Mouse (Mus musculus): ENCODE data around the gene Emilin3. TPM values are rescaled to one million over a fixed set of nuclear protein-coding genes. Genes with fewer than 3 reads are reported as not detected.

The Emilin3 gene
- polyA plus RNA-seq, 1 experiment: 6.4 TPM

DNA sequence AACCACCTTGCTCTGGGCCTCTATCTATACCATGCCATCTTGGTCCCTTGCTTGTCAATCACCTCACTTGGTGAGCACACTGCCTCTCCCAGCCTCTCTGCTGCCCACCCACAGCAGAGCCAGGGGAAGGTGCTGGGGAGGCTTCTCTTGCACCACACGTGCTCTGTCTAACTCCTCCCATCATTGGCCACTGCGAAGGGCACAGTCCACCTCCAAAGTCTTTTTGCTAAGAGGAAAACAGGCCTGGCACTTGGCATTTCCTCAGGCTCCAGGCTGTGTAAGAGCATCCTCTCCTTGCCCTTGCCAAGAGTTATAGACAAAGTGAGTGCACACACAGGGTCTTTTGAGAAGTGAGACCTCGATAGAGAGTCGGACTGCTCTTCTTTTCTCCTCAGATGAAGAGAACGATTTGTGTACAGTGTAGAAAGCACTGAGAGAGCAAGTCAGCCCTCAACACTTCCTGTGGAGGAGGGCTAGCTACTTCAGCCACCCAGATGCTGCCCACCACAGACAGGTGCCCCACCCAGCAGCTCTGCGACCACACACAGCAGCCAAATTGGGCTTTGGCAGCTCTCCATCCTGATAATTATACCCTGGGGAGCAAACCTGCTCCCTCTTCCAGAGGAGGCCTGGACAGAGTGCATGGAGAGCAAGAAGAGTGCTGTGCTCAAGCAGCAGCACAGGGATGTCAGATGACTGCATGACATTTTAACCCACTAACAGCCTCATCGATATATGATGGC, 41.2 kb upstream of the Emilin3 start:
- Histone ChIP-seq H3K4me3 (replicated peaks; ENCODE audit: insufficient read depth, low read depth, low read length) (no peak overlapping the region), H3K27me3 (ENCODE audit: control insufficient read depth, insufficient read depth, low read length) (no peaks in the 10 kb centered on the region), H3K27ac (ENCODE audit: insufficient read depth, low read length) (no peak overlapping the region), H3K4me1 (ENCODE audit: control insufficient read depth, insufficient read depth, low read length) (peaks cover 2% of the 10 kb centered on the region; the same call in 1 of the 2 replicates)
- TF ChIP-seq POLR2A (IDR thresholded peaks at IDR 0.05; ENCODE audit: borderline replicate concordance, insufficient read depth, low read length): no peak
- TF ChIP-seq CTCF (IDR thresholded peaks at IDR 0.05; ENCODE audit: borderline replicate concordance, insufficient read depth, low read depth, low read length): no peak
- 25% methylated on average over 7 of the region's 7 CpGs for WGBS
- no peak for DNase-seq

DNA sequence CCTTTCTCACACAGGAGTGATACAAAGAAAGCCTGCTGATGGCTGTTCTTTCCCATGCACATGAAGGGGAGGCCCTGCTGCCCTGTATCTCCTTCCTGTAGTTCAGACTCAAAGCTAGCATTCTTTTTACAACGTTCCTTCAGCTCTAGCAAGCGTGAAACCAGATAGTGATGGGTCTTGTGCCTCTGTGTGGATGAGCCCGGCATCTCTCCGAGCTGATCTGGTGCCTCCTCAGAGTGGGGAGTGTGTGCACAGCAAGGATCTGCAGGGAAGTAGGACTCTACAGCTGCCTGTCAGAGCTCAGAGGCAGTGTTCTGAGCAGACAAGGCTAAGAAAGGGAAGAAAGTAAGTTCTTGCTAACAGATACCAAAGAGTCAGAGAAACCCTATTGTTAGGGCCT, 39.5 kb upstream of the Emilin3 start:
- Histone ChIP-seq H3K4me3 (replicated peaks; ENCODE audit: insufficient read depth, low read depth, low read length) (no peak overlapping the region), H3K4me1 (ENCODE audit: control insufficient read depth, insufficient read depth, low read length) (peaks cover 2% of the 10 kb centered on the region; the same call in 1 of the 2 replicates), H3K27me3 (ENCODE audit: control insufficient read depth, insufficient read depth, low read length) (no peaks in the 10 kb centered on the region), H3K27ac (ENCODE audit: insufficient read depth, low read length) (no peak overlapping the region)
- 73% methylated on average over 4 of the region's 4 CpGs for WGBS
- DNase-seq: no peak
- TF ChIP-seq POLR2A (IDR thresholded peaks at IDR 0.05; ENCODE audit: borderline replicate concordance, insufficient read depth, low read length) (no peak), CTCF (IDR thresholded peaks at IDR 0.05; ENCODE audit: borderline replicate concordance, insufficient read depth, low read depth, low read length) (no peak)

DNA sequence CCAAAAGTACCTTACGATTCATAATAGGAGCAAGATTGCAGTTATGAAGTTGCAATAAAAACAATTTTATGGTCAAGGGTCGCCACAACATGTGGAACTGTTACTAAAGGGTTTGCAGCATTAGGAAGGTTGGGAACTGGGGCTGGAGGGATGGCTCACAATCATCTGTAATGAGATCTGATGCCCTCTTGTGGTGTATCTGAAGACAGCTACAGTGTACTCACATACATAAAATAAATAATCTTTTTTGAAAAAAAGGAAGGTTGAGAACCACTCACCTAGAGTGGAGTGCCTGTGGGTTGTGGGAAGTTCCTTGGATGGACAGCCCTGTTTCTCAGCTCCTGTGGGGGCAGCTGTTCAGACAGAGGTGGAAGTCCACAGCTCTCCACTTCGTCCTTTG, 30.3 kb upstream of the Emilin3 start:
- Histone ChIP-seq H3K27ac (ENCODE audit: insufficient read depth, low read length) (no peak overlapping the region), H3K4me3 (replicated peaks; ENCODE audit: insufficient read depth, low read depth, low read length) (no peak overlapping the region), H3K27me3 (ENCODE audit: control insufficient read depth, insufficient read depth, low read length) (no peaks in the 10 kb centered on the region), H3K4me1 (ENCODE audit: control insufficient read depth, insufficient read depth, low read length) (peaks cover 17% of the 10 kb centered on the region)
- no peak for TF ChIP-seq POLR2A (IDR thresholded peaks at IDR 0.05; ENCODE audit: borderline replicate concordance, insufficient read depth, low read length)
- peak; percentile 43; the same call in 1 of the 2 replicates for TF ChIP-seq CTCF (IDR thresholded peaks at IDR 0.05; ENCODE audit: borderline replicate concordance, insufficient read depth, low read depth, low read length)
- no peak for DNase-seq
- WGBS: 71% methylated on average over 3 of the region's 3 CpGs

DNA sequence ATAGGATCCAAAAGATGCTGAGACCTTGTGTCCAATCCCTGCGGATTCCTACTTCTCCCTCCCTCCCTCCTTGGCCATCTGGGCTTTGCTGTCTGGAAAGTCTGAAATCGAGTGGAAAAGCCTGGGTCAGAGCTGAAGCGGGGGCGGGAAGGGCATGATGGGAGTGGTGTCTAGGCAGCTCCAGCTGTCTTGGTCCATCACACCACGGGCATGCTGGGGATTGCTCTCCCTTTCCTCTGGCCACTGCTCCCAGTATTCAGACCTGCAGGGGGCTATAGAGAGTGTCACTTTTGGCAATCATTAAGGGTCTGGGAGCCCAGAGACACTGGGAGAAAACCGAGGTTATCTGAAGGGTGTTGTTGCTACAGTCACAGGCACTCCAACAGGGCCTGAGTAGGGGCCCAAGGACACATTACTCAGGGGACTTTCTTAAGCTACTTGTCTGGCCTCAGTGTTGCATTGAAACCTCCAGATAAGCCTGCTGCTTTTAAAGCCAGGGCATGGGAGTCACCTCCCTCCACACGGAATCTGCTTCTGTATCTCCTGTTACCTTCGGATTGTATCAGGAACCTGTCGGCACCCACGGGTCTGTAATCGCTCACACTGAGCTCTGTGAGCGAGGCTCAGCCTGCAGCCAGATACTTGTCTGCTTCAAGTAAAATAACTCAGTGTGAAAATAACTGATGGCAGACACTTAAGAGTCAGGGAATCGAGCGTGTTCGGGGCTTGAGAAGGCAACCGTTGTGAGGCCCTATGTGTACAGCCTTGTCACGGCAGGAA, 29.0 kb upstream of the Emilin3 start:
- DNase-seq: peak in 1 of 2 experiments; percentile 40
- no peaks in the 10 kb centered on the region for H3K27me3 ChIP-seq (ENCODE audit: control insufficient read depth, insufficient read depth, low read length)
- no peak overlapping the region for H3K4me3 ChIP-seq (replicated peaks; ENCODE audit: insufficient read depth, low read depth, low read length)
- H3K27ac ChIP-seq (ENCODE audit: insufficient read depth, low read length): no peak overlapping the region; the same call in 1 of the 2 replicates
- peaks cover 17% of the 10 kb centered on the region for H3K4me1 ChIP-seq (ENCODE audit: control insufficient read depth, insufficient read depth, low read length)
- TF ChIP-seq CTCF (IDR thresholded peaks at IDR 0.05; ENCODE audit: borderline replicate concordance, insufficient read depth, low read depth, low read length): no peak
- TF ChIP-seq POLR2A (IDR thresholded peaks at IDR 0.05; ENCODE audit: borderline replicate concordance, insufficient read depth, low read length): no peak
- WGBS: 47% methylated on average over 17 of the region's 17 CpGs

DNA sequence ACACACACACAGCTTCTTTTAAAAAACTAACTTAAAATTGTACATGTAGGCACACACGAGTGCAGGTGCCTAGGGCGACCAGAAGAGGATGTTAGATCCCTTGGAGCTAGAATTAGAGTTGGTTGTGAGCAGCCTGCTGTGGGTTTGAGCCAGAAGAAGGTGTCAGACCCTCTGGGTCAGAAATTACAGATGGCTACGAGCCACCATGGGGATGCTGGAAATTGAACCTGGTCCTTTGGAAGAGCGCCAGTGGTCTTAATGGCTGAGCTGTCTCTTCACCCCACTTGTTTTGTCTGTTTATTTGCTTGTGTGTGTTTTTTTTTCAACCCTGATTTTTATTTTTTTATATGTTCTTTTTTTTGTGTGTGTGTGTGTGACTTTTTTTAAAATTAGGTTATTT, 22.3 kb upstream of the Emilin3 start:
- WGBS: 63% methylated on average over 4 of the region's 4 CpGs
- no peak overlapping the region for H3K4me3 ChIP-seq (replicated peaks; ENCODE audit: insufficient read depth, low read depth, low read length)
- no peaks in the 10 kb centered on the region for H3K27me3 ChIP-seq (ENCODE audit: control insufficient read depth, insufficient read depth, low read length)
- no peak for DNase-seq
- TF ChIP-seq CTCF (IDR thresholded peaks at IDR 0.05; ENCODE audit: borderline replicate concordance, insufficient read depth, low read depth, low read length): no peak
- TF ChIP-seq POLR2A (IDR thresholded peaks at IDR 0.05; ENCODE audit: borderline replicate concordance, insufficient read depth, low read length): no peak
- no peaks in the 10 kb centered on the region for H3K4me1 ChIP-seq (ENCODE audit: control insufficient read depth, insufficient read depth, low read length)
- no peak overlapping the region for H3K27ac ChIP-seq (ENCODE audit: insufficient read depth, low read length)

DNA sequence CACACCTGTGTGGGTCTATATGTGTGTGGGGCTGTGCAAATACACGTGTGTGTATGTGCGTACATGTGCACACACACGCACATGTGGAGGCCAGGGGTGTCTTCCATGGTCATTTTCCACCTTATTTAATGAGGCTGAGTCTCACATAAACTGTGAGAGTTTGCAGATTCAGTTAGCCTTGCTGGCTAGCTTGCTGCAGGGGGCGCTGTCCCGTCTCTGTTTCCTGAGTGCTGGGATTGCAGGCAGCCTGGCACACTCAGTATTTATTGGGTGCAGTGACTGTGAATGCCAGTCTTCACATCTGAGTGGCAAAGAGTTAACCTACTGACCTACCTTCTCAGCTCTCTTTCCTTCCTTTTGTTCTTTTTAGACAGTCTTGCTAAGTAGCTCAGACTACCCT, 21.8 kb upstream of the Emilin3 start:
- no peak; the same call in 1 of the 2 replicates for TF ChIP-seq CTCF (IDR thresholded peaks at IDR 0.05; ENCODE audit: borderline replicate concordance, insufficient read depth, low read depth, low read length)
- no peak for TF ChIP-seq POLR2A (IDR thresholded peaks at IDR 0.05; ENCODE audit: borderline replicate concordance, insufficient read depth, low read length)
- Histone ChIP-seq H3K27ac (ENCODE audit: insufficient read depth, low read length) (no peak overlapping the region), H3K4me1 (ENCODE audit: control insufficient read depth, insufficient read depth, low read length) (no peaks in the 10 kb centered on the region), H3K4me3 (replicated peaks; ENCODE audit: insufficient read depth, low read depth, low read length) (no peak overlapping the region), H3K27me3 (ENCODE audit: control insufficient read depth, insufficient read depth, low read length) (no peaks in the 10 kb centered on the region)
- no peak for DNase-seq
- 76% methylated on average over 5 of the region's 5 CpGs for WGBS

DNA sequence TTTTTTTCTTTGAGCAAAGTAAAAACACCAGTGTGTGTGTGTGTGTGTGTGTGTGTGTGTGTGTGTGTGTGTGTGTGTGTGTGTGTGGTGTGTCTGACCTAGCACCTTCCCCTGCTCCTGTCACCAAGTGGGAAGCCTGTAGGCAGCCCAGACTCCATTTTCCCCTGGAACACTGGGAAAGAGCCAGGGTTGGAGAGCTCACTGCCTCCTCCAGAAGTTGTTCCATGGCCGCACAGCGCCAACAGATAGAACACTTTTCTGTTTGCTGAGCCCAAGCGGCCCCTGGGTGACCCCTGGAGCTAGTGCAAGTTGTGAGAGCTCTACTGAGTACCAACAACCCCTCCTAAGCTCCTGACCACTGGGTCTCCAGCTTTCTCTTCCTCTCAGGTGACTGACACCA, 20.9 kb upstream of the Emilin3 start:
- Histone ChIP-seq H3K4me1 (ENCODE audit: control insufficient read depth, insufficient read depth, low read length) (no peaks in the 10 kb centered on the region), H3K27me3 (ENCODE audit: control insufficient read depth, insufficient read depth, low read length) (no peaks in the 10 kb centered on the region), H3K27ac (ENCODE audit: insufficient read depth, low read length) (no peak overlapping the region), H3K4me3 (replicated peaks; ENCODE audit: insufficient read depth, low read depth, low read length) (no peak overlapping the region)
- 86% methylated on average over 3 of the region's 3 CpGs for WGBS
- TF ChIP-seq POLR2A (IDR thresholded peaks at IDR 0.05; ENCODE audit: borderline replicate concordance, insufficient read depth, low read length) (no peak), CTCF (IDR thresholded peaks at IDR 0.05; ENCODE audit: borderline replicate concordance, insufficient read depth, low read depth, low read length) (no peak)
- DNase-seq: no peak

All from cerebellum, adult 2 months (tissue).